Mouse (Mus musculus): ENCODE results near the gene Samhd1.

The Samhd1 gene

GRCm38 (mm10) chr2:157072316-157072990, 62.6 kb downstream of the Samhd1 start:
- no peak for DNase-seq (ENCODE audit: low read depth, low spot score)

GRCm38 (mm10) chr2:157071556-157071955, 63.5 kb downstream of the Samhd1 start:
- DNase-seq (ENCODE audit: low read depth, low spot score) = no peak

GRCm38 (mm10) chr2:157070365-157070764, 64.7 kb downstream of the Samhd1 start:
- DNase-seq (ENCODE audit: low read depth, low spot score) = no peak

GRCm38 (mm10) chr2:157069755-157070315, 65.2 kb downstream of the Samhd1 start:
- DNase-seq (ENCODE audit: low read depth, low spot score) = no peak

GRCm38 (mm10) chr2:157069355-157069735, 65.7 kb downstream of the Samhd1 start:
- DNase-seq (ENCODE audit: low read depth, low spot score) = no peak

DNA sequence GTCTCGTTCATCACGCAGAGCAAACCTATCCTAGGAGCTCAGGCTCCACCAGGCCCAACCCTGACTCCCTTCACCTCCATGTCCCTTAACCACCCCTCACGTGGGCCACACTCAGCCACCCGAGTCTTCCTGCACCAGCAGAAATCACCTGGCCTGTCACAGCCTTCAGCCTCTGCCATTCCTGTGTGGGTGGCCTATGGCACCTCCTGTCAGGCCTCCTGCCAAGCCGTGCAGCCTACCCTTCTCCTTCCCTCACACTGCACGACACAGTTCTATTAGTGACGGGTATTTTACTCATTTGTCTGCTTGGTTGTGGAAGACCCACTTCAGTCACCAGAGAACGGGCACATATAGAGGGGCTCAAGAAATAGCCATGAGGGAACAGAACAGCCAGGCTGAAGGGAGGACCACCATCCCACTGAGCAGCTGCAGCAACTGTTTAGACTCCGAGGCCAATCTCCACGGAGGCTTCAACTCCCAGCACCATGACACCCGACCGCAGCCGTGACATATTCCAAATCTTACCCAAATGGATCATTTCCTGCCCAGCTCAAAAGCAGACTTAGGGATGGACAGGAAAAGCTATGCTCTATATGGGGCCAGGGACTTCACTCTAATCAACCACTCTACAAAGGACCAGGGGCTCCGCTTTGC, 66.2 kb downstream of the Samhd1 start:
- no peak for DNase-seq (ENCODE audit: low read depth, low spot score)

DNA sequence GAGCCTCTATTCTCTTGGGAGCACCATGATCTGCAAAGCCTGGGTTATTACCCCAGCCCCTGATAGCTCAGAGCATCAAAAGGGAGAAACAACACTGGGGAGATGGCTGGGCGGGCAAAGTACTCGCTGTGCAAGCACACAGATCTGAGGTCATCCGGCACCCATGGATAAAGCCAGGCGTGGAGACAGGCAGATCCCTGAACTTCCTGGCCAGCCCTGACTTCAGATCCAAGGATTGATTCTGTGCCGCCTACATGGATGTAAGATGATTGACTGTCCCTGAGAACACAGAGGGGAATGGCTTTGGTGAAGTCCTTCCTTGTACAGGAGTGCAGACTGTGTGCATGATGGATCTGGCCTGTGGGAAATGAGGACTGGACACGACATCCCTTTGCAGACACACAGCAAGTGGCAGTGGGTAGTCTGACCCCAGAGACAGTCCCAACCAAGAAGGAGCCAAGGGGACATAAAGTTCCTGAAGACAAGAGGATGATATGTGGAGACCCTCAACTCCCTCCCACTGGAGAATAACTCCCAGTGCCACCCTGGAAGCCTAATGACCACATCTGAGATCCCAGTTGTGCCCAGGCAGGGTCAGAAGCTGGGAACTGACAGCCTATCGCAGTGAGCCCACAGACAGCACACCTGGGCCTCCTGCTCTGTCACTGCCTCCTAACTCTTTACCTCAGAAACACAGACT, 68.2 kb downstream of the Samhd1 start:
- DNase-seq (ENCODE audit: low read depth, low spot score) = no peak

- no peak for DNase-seq (ENCODE audit: low read depth, low spot score)
These were observed 69.2 kb downstream of the Samhd1 start for GRCm38 (mm10) chr2:157065879-157066226.

- no peak for DNase-seq (ENCODE audit: low read depth, low spot score)
These were observed 69.8 kb downstream of the Samhd1 start for GRCm38 (mm10) chr2:157064978-157065878.

GRCm38 (mm10) chr2:157064136-157064535, 70.9 kb downstream of the Samhd1 start:
- no peak for DNase-seq (ENCODE audit: low read depth, low spot score)

- no peak for DNase-seq (ENCODE audit: low read depth, low spot score)
These were observed 71.8 kb downstream of the Samhd1 start for GRCm38 (mm10) chr2:157063241-157063700.

GRCm38 (mm10) chr2:157060557-157061305, 74.3 kb downstream of the Samhd1 start:
- DNase-seq (ENCODE audit: low read depth, low spot score) = no peak

- no peak for DNase-seq (ENCODE audit: low read depth, low spot score)
These were observed 75.0 kb downstream of the Samhd1 start for GRCm38 (mm10) chr2:157060037-157060436.

DNA sequence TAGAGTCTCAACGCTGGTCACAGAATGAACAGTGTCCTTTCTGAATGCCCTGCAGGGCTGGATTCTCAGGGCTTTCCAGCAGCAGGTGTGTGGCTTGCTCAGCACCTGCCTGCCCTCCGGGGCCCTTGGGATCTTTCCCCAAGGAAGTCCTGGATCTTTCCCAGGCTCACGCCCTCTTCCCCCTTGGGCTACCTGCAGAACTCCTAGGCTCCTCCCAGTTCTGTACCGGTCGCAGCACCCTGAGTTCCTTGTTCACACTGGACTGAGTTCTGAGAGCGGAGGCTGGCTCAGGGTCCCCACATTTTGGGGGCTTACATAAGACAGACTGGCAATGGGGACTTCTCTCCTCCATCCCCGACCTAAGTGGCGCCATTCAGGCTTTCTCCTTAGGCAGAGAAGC, 75.9 kb downstream of the Samhd1 start:
- peak; percentile 34 for DNase-seq (ENCODE audit: low read depth, low spot score)

- peak; percentile 92 for DNase-seq (ENCODE audit: low read depth, low spot score)
These were observed 76.6 kb downstream of the Samhd1 start for GRCm38 (mm10) chr2:157058342-157058998.

GRCm38 (mm10) chr2:157057758-157058157, 77.3 kb downstream of the Samhd1 start:
- DNase-seq (ENCODE audit: low read depth, low spot score) = peak; percentile 41

- no peak for DNase-seq (ENCODE audit: low read depth, low spot score)
These were observed 77.9 kb downstream of the Samhd1 start for GRCm38 (mm10) chr2:157057186-157057585.

DNA sequence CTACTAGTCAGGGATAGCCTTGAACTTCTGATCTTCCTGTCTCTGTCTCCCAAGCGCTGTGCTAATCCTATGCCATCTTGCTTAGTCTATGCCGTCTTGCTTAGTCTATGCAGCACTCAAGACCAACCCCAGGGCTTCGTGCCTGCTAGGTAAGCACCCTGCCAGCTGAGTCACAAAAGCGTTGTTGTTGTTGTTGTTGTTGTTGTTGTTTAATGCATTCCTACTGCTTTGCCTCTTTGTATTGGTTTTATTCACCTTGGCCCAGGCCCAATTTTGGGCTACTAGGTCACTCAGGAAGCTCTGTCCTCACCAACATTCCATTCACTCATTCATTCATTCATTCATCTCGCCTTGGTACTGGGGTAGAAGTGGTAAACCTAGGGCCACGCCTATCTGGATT, 79.3 kb downstream of the Samhd1 start:
- DNase-seq (ENCODE audit: low read depth, low spot score) = no peak

GRCm38 (mm10) chr2:157054816-157055215, 80.2 kb downstream of the Samhd1 start:
- no peak for DNase-seq (ENCODE audit: low read depth, low spot score)

- DNase-seq (ENCODE audit: low read depth, low spot score) = no peak
These were observed 80.8 kb downstream of the Samhd1 start for GRCm38 (mm10) chr2:157054297-157054696.
